Mouse (Mus musculus) A20 (cell line): Measurements from ENCODE around the gene Actr8.

Experiments used
- DNase-seq: peaks from one replicate; pipeline ENCODE4 v3.0.0-alpha.2; 2011; ENCODE audit warnings: low read depth, low spot score

Gene Actr8

GRCm38 (mm10) chr14:29978254-29979204, at the start of gene Actr8:
Gene Actr8, plus strand, starts transcription at chr14:29978337.
- DNase-seq: peak; percentile 93

- no peak for DNase-seq
Observed at GRCm38 (mm10) chr14:29928966-29929365, 49.2 kb upstream of the Actr8 start.

- DNase-seq: no peak
Observed at GRCm38 (mm10) chr14:29935516-29935915, 42.6 kb upstream of the Actr8 start.

- no peak for DNase-seq
Observed at GRCm38 (mm10) chr14:29937466-29937865, 40.7 kb upstream of the Actr8 start.

DNA sequence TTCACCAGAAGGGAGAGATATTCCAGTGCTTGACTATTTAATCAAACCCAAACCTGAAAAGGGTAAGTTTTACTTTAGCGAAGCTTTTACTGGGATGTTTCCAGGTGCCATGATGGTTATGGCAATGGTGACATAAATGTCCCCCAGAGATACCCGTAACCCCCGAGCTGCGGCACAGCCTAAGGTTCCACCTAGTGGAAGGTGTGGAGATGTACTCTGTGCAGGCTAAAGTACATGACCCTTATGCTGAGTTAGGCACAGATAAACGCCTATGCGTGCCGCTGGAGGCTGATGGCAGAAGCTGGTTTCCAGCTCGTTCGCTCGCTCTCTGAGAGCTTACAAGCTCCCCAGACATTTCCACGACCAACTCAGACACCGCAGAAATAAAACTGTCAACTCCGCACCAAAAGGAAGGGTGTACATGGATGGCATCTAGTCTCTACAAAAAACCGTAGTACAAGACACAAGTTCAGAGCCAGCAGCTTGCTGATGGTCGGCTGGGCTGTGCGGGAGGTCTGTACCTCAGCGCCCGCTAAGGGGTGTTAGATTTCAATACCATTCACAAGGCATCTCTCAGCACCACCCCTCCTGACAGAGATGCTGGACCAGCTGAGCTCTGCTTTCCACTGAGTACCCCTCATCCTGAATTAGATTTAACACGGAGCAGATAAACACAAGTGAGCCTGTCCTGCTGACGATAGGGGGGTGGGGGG, 38.4 kb upstream of the Actr8 start:
- DNase-seq: no peak

- DNase-seq: no peak
Observed at GRCm38 (mm10) chr14:29940313-29940812, 37.8 kb upstream of the Actr8 start.

DNA sequence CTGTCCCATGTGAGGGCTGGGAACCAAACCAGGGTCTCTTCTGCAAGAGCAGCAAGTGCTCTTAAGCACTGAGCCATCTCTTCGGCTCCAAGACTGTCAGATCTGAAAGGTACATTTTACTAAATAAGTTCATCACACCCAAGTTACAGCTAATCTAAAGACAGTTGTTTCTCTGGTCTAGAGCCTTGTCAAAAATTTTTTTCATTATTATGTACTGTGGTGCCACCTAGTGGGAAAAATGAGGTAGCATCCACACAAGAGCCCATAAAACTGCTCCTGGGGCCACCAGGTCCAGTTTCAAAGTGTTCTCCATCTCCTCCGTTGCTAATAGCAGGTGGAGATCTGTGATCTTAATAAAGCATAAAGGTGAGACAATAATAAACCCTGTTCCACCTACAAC, 37.3 kb upstream of the Actr8 start:
- peak; percentile 52 for DNase-seq

GRCm38 (mm10) chr14:29946761-29947309, 31.3 kb upstream of the Actr8 start:
- DNase-seq: no peak

DNA sequence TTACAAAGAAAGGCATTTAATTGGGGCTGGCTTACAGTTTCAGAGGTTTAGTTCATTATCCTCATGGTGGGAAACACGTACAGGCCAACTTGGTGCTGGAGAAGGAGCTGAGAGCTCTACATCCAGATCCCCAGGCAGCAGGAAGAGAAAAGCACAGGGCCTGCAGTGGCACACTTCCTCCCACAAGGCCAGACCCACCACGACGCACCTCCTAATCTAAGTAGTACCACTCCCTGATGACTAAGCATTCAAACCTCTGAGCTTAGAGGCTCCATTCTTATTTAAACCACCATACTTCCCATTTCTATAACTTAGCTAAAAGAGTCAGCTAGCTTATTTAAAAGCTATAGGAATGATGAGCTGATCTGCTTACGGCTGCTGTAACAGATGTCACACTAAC, 27.3 kb upstream of the Actr8 start:
- peak; percentile 40 for DNase-seq

- no peak for DNase-seq
Observed at GRCm38 (mm10) chr14:29957393-29957792, 20.7 kb upstream of the Actr8 start.

DNA sequence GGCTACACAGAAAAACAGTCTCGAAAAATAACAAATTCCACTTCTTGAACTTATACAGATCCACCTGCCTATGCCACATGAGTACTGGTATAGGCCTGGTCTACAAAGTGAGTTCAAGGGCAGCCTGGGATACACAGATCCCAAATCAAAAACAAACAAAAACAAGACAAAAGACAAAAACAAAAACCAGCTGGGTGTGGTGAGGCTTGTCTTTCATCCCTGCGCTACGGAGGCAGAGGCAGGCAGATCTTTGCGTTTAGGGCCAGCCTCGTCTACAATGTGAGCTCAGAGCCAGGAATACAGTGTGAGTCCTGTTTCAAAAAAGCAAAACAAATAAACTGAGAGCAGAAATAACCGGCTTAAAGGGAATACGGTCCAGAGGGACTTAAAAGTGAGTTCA, 10.5 kb upstream of the Actr8 start:
- no peak for DNase-seq

DNA sequence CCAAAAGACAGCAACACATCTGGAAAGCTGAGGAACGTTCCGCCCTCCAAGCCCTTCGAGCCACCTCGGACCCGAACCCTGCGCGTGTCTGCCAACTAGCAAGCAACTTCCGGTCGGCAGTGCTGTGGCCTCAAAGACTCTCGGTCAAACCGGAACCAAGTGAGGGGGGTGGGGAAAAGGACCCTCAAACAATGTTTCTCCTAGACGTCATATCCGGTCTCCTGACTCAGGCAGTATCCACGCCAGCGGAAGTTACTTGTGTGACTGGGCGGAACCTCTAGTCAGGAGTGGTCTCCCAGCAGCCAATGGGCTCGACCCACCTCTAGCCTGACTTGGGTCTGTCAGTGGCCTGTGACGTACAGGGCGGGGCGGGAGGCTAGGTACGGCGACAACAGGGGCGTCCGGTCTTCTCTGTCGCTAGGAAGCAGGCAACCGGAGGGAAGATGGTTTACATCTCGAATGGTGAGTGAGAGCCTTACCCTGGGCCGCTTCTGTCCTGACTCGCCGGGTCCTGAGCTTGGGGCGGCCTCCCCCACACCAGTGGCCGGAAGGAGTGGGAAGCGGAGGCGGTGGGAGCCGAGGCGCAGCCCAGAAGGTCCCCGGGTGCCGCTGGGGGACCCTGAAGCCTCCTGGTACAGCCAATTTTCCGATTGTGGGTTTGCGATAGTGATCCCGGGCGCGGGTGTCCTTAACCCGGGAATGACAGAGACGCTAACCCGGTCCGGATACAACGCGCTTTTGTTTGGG, 9.9 kb upstream of the Actr8 start, which contains the start of gene Selenok:
Gene Selenok (plus strand): TSS at position 234 of the 747 bp plus-strand sequence.
- DNase-seq: peak; percentile 99

DNA sequence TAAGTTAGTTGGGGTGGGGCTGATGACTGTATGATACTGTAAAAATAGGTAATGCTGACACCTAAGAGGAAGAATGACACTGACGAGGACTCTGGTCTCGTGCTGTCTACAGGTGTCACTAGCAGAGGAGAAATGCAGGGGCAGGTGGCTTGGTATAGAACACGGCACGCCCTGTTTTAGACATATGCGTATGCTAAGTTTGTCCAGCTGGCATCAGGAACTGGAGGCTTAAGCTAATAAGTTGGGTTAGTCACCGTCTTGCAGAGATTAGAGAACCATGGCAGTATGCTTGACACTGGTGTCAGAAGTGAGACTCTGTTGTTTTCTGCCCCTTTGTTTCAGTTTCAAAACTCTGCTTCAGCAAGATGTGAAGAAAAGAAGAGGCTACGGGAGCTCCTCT, 6.7 kb upstream of the Actr8 start:
- no peak for DNase-seq

GRCm38 (mm10) chr14:29971993-29972392, 6.1 kb upstream of the Actr8 start:
- DNase-seq: no peak

GRCm38 (mm10) chr14:29976927-29977326, 1.2 kb upstream of the Actr8 start:
- DNase-seq: no peak

GRCm38 (mm10) chr14:29980447-29981205, 2.5 kb downstream of the Actr8 start:
- peak; percentile 61 for DNase-seq

GRCm38 (mm10) chr14:29986096-29986495, 8.0 kb downstream of the Actr8 start:
- no peak for DNase-seq

- DNase-seq: no peak
Observed at GRCm38 (mm10) chr14:29987276-29987675, 9.1 kb downstream of the Actr8 start.

- DNase-seq: no peak
Observed at GRCm38 (mm10) chr14:29987739-29988138, 9.6 kb downstream of the Actr8 start.

DNA sequence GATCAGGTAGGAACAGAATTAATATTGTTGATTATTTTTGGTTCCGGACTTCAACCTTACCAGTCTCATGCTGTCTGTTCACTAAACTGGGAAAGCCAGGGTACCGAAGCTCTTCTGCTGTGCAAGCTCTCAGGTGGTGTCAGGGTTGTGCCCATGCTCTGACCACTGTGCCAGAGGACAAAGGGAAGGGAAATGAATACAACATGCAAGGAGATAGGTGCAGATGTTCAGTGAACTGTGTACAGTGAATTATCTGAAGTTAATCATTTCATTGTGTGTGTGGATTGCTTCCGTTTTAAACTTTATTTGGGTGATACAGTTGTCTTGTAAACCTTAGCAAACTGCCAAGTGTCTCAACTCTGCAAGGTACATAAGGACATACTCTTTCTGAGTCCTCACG, 10.2 kb downstream of the Actr8 start:
- DNase-seq: no peak

DNA sequence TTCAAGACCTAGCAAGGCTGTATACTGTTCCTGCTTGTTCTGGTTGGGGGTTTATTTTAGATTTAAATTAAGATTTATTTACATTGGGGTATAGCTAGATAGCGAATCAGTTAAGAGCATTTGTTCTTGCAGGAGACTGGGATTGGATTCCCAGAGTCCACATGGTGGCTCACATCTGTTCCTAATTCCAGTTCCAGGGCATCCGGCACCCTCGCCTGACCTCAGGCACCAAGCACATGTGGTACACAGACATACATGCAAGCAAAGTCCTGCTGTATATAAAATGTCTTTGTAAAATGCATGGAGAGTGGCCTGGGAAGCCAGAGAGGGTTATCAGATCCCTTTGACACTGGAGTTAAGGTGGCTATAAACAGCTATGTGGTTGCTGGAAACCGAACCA, 16.8 kb downstream of the Actr8 start:
- DNase-seq: no peak
